Comparison of ENCODE assay signal across 12 mouse cellular contexts in the genomic region with DNA sequence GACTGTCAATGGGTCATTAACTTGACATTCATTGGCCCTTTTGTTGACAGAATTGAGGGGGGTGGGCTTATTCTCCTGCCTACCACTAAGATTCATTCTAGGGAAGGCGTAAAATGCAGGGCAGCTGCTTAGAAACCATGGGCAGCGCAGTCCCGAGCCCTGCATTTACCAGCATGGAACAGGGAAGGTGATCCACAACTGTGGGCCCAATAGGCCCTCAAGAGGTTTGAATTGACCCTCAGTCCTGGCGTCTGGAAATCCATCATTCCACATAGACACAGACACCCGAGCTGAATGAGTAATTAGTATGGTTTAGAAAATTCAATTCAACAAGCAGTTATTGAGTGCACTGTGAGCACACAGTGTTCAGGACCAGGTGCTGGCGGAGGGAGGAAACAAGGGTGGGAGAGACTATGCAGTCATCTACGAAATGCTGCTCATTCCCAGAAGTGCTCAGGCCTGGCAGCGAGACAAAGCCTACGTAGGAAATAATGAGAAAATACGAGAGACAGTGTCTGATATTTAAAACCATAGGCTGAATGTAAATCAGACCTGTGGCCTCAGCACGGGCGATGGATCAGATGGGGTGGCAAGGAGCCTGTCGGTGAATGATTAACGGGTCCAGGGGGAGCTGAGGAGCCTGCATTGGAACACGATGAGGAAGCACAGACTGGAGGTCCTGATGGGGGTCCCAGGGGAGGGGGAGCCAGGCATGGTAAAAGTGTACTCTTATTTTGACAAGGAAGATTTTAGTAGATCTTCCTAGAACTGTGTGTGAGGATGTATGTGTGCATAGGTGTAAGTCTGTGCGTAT. TPM values are rescaled to one million over a fixed set of nuclear protein-coding genes. Genes with fewer than 3 reads are reported as not detected.
DNase-seq lines count a peak whose midpoint lies in the region; ATAC-seq lines count a peak whose summit lies in the region.
"Had no signal": no experiment of that assay in that cellular context is flagged by ENCODE, and none has a peak within 500 bp of the region (broad histone marks: within the 10 kb centered on the region; RNA-seq: fewer than 3 reads in every experiment).

No protein-coding gene starts in this region.

- H3K4me3 ChIP-seq in forebrain, embryonic 14.5 days (ENCODE audit: low read depth, low read length): no peak overlapping the region

- H3K27me3 ChIP-seq in forebrain, embryonic 14.5 days (replicated peaks; ENCODE audit: control insufficient read depth, insufficient read depth, low read length): no peaks in the 10 kb centered on the region

- H3K4me2 ChIP-seq in forebrain, embryonic 14.5 days (ENCODE audit: low read length): no peak overlapping the region

- intact Hi-C loops in heart, postnatal 14 days (cut with DNase I): no loop called here
- intact Hi-C loops in heart, postnatal 10 days (cut with DNase I): no loop called here

- 37% methylated on average over 16 of the region's 16 CpGs for WGBS in forebrain, embryonic 14.5 days

- 0 out of 2 replicates have a peak, but pooled peaks cover 2% of the 10 kb centered on the region for H3K9me3 ChIP-seq in forebrain, embryonic 14.5 days (replicated peaks; ENCODE audit: control insufficient read depth, low read length)

- H3K4me1 ChIP-seq in forebrain, embryonic 14.5 days (ENCODE audit: control insufficient read depth, insufficient read depth, low read length): peaks cover 6% of the 10 kb centered on the region; the same call in 1 of the 2 replicates

- peak; percentile 20 to 27 for DNase-seq in layer of hippocampus, postnatal 10 days (ENCODE audit: low spot score in 2 of 2)
- no peak for DNase-seq in layer of hippocampus, adult 9-10 months (ENCODE audit: low spot score)
- peak; percentile 46 for DNase-seq in forebrain, embryonic 14.5 days (ENCODE audit: low spot score)
- DNase-seq in layer of hippocampus, postnatal 36 days: peak; percentile 13 to 32
- peak; percentile 47 for DNase-seq in thymus, postnatal 25 days
- no peak for DNase-seq in urinary bladder, postnatal 4 days (ENCODE audit: low spot score in 2 of 2)
- DNase-seq in heart, postnatal 14 days: no peak
- no peak for DNase-seq in heart, postnatal 10 days
- DNase-seq: cerebellum, postnatal 25 days; kidney, adult 2 months; liver, postnatal 0 days had no signal

- no peak overlapping the region for H3K27ac ChIP-seq in forebrain, embryonic 14.5 days (ENCODE audit: low read depth, low read length)

- no peak overlapping the region for H3K9ac ChIP-seq in forebrain, embryonic 14.5 days (ENCODE audit: low read length)
- H3K9ac ChIP-seq: liver, postnatal 0 days had no signal

- peak; percentile 68 for ATAC-seq in forebrain, embryonic 14.5 days
- ATAC-seq: liver, postnatal 0 days had no signal

- no peaks in the 10 kb centered on the region for H3K36me3 ChIP-seq in forebrain, embryonic 14.5 days (ENCODE audit: control insufficient read depth, insufficient read depth, low read length)

RNA-seq across cellular contexts. Expression of gene Cd2, which starts 50.5 kb away (rescaled TPM):
- not detected for total RNA-seq in layer of hippocampus, postnatal 10 days (2021)
- polyA plus RNA-seq in forebrain, embryonic 14.5 days (2014; fragmentation: Nextera tagmentation; extraction: Ambion mirVana): 0.30 and 0.45 TPM in 2 replicates
- not detected for total RNA-seq in layer of hippocampus, postnatal 36 days (2021)
- 1 to 10 TPM in 1 of 2 experiments, under 1 TPM in 1; 0.65 to 3.2 TPM for total RNA-seq in heart, postnatal 14 days (2021)
- 1 to 10 TPM; 1.3 to 1.4 TPM for total RNA-seq in heart, postnatal 10 days (2021)
- total RNA-seq: left cerebral cortex, postnatal 10 days had no signal

Comparison
In these comparisons a context has a peak if more than half of its experiments do, and no peak if none do; other contexts are left out.
1. DNase-seq: peak in layer of hippocampus, postnatal 10 days (2 of 2), forebrain, embryonic 14.5 days (single experiment), layer of hippocampus, postnatal 36 days (2 of 2) and thymus, postnatal 25 days (single experiment); none in layer of hippocampus, adult 9-10 months (single experiment), urinary bladder, postnatal 4 days (0 of 2), heart, postnatal 14 days (0 of 2) and heart, postnatal 10 days (0 of 2).